ENCODE assay signal across 9 mouse cellular contexts in genomic region chr6:125363451-125364242, GRCm38 (mm10). TPM values are rescaled to one million over a fixed set of nuclear protein-coding genes. Genes with fewer than 3 reads are reported as not detected.
DNase-seq lines count a peak whose midpoint lies in the region; ATAC-seq lines count a peak whose summit lies in the region.
"Had no signal": no experiment of that assay in that cellular context is flagged by ENCODE, and none has a peak within 500 bp of the region (broad histone marks: within the 10 kb centered on the region; RNA-seq: fewer than 3 reads in every experiment).

No protein-coding gene starts in this region.

- no peak overlapping the region for H3K27ac ChIP-seq in heart, embryonic 16.5 days (ENCODE audit: low read length)
- no peak overlapping the region for H3K27ac ChIP-seq in forebrain, embryonic 16.5 days (ENCODE audit: low read length)
- no peak overlapping the region for H3K27ac ChIP-seq in neural tube, embryonic 14.5 days (ENCODE audit: low read depth, low read length)

- H3K9ac ChIP-seq in heart, embryonic 16.5 days (ENCODE audit: low read length): no peak overlapping the region
- H3K9ac ChIP-seq in forebrain, embryonic 16.5 days (replicated peaks; ENCODE audit: low read depth, low read length): no peak overlapping the region
- no peak overlapping the region for H3K9ac ChIP-seq in neural tube, embryonic 14.5 days (replicated peaks; ENCODE audit: low read depth, low read length)

- peak overlapping the region; percentile 27; the same call in 1 of the 2 replicates for H3K4me2 ChIP-seq in heart, embryonic 16.5 days (ENCODE audit: low read depth, low read length)
- peak overlapping the region; percentile 30 for H3K4me2 ChIP-seq in forebrain, embryonic 16.5 days (ENCODE audit: low read length)
- peak overlapping the region; percentile 16; the same call in 1 of the 2 replicates for H3K4me2 ChIP-seq in neural tube, embryonic 14.5 days (ENCODE audit: low read depth, low read length)

- peaks cover 19% of the 10 kb centered on the region for H3K4me1 ChIP-seq in heart, embryonic 16.5 days (ENCODE audit: control insufficient read depth, insufficient read depth, low read length)
- H3K4me1 ChIP-seq in forebrain, embryonic 16.5 days (replicated peaks; ENCODE audit: control insufficient read depth, insufficient read depth, low read length): peaks cover 17% of the 10 kb centered on the region
- no peaks in the 10 kb centered on the region for H3K4me1 ChIP-seq in neural tube, embryonic 14.5 days (ENCODE audit: control insufficient read depth, insufficient read depth, low read length)

- H3K27me3 ChIP-seq in heart, embryonic 16.5 days (ENCODE audit: control insufficient read depth, insufficient read depth, low read length): peaks cover 5% of the 10 kb centered on the region
- peaks cover 25% of the 10 kb centered on the region for H3K27me3 ChIP-seq in forebrain, embryonic 16.5 days (replicated peaks; ENCODE audit: control insufficient read depth, insufficient read depth, low read length)
- peaks cover 19% of the 10 kb centered on the region for H3K27me3 ChIP-seq in neural tube, embryonic 14.5 days (ENCODE audit: control insufficient read depth, insufficient read depth, low read length)
- H3K27me3 ChIP-seq: Patski had no signal

- ATAC-seq in heart, embryonic 16.5 days (replicated peaks; ENCODE audit: extremely low read depth, insufficient read depth, low FRiP score): 0 out of 2 replicates have a peak, but pooled peaks have one; percentile 14
- ATAC-seq in forebrain, embryonic 16.5 days: no peak
- ATAC-seq in neural tube, embryonic 14.5 days (ENCODE audit: low read depth): no peak
- ATAC-seq: Patski had no signal

- 0 out of 2 replicates have a peak, but pooled peaks cover 4% of the 10 kb centered on the region for H3K9me3 ChIP-seq in heart, embryonic 16.5 days (replicated peaks; ENCODE audit: control insufficient read depth, low read length)
- 0 out of 2 replicates have a peak, but pooled peaks cover 3% of the 10 kb centered on the region for H3K9me3 ChIP-seq in forebrain, embryonic 16.5 days (ENCODE audit: control insufficient read depth, low read length)
- H3K9me3 ChIP-seq in neural tube, embryonic 14.5 days (ENCODE audit: control insufficient read depth, low read length): no peaks in the 10 kb centered on the region

- intact Hi-C loops in heart, postnatal 10 days (cut with DNase I): loop anchor here (2.0 to 5.0 kb wide), 3 partner anchors 35 to 146 kb away; partner anchors contain the start of genes Ltbr and Vamp1
- intact Hi-C loops in left cerebral cortex, postnatal 10 days (cut with DNase I): no loop called here

- WGBS in heart, embryonic 16.5 days: 30% methylated on average over 23 of the region's 23 CpGs
- 7% methylated on average over 23 of the region's 23 CpGs for WGBS in forebrain, embryonic 16.5 days
- WGBS in neural tube, embryonic 14.5 days: 7% methylated on average over 23 of the region's 23 CpGs

- peaks cover 15% of the 10 kb centered on the region for H3K36me3 ChIP-seq in heart, embryonic 16.5 days (ENCODE audit: control insufficient read depth, insufficient read depth)
- H3K36me3 ChIP-seq in forebrain, embryonic 16.5 days (ENCODE audit: control insufficient read depth, insufficient read depth): no peaks in the 10 kb centered on the region
- no peaks in the 10 kb centered on the region for H3K36me3 ChIP-seq in neural tube, embryonic 14.5 days (ENCODE audit: control insufficient read depth, insufficient read depth, low read length)

- DNase-seq in heart, postnatal 10 days: no peak
- peak; percentile 69 for DNase-seq in kidney, postnatal 14 days
- DNase-seq in gastrocnemius, adult 8-10 months (ENCODE audit: low spot score in 2 of 2): no peak
- no peak for DNase-seq in right cerebral cortex, postnatal 10 days (ENCODE audit: low spot score in 2 of 2)
- no peak for DNase-seq in left cerebral cortex, postnatal 10 days (ENCODE audit: extremely low spot score in 1 of 2, low spot score in 2 of 2)

- H3K4me3 ChIP-seq in heart, embryonic 16.5 days (ENCODE audit: low read length): no peak overlapping the region
- H3K4me3 ChIP-seq in forebrain, embryonic 16.5 days (replicated peaks; ENCODE audit: low read length): peak overlapping the region; percentile 25
- H3K4me3 ChIP-seq in neural tube, embryonic 14.5 days (ENCODE audit: low read depth, low read length): no peak overlapping the region

RNA-seq across cellular contexts. Expression of gene Tnfrsf1a, which starts 14.5 kb away (rescaled TPM):
- polyA plus RNA-seq in heart, embryonic 16.5 days (2015; fragmentation: Nextera tagmentation; extraction: Ambion mirVana): 54.2 and 54.8 TPM in 2 replicates
- 10 to 100 TPM; 73.7 to 77.8 TPM for total RNA-seq in heart, postnatal 10 days (2021)
- 13.2 and 18.2 TPM in 2 replicates for polyA plus RNA-seq in forebrain, embryonic 16.5 days (2015; fragmentation: Nextera tagmentation; extraction: Ambion mirVana)
- polyA plus RNA-seq in neural tube, embryonic 14.5 days (2014; fragmentation: Nextera tagmentation; extraction: Ambion mirVana): 6.5 and 15.0 TPM in 2 replicates
- 10 to 100 TPM; 13.1 to 22.3 (median 16.3) TPM for total RNA-seq in gastrocnemius, adult 8-10 months (2022)
- total RNA-seq in left cerebral cortex, postnatal 10 days (2021): 10 to 100 TPM in 1 of 2 experiments, 1 to 10 TPM in 1; 9.4 to 11.8 TPM

RNA-seq across cellular contexts. Expression of gene Plekhg6, which starts 16.9 kb away (rescaled TPM):
- polyA plus RNA-seq in heart, embryonic 16.5 days (2015; fragmentation: Nextera tagmentation; extraction: Ambion mirVana): 0.25 and 0.41 TPM in 2 replicates
- total RNA-seq in heart, postnatal 10 days (2021): not detected
- polyA plus RNA-seq in forebrain, embryonic 16.5 days (2015; fragmentation: Nextera tagmentation; extraction: Ambion mirVana): 0.07 TPM in 1 of 2 replicates, not detected in the other
- 0.09 and 0.13 TPM in 2 replicates for polyA plus RNA-seq in neural tube, embryonic 14.5 days (2014; fragmentation: Nextera tagmentation; extraction: Ambion mirVana)
- total RNA-seq in gastrocnemius, adult 8-10 months (2022): not detected
- total RNA-seq in left cerebral cortex, postnatal 10 days (2021): under 1 TPM; 0.14 to 0.24 TPM

RNA-seq across cellular contexts. Expression of gene Scnn1a, which starts 43.2 kb away (rescaled TPM):
- 2.6 and 2.9 TPM in 2 replicates for polyA plus RNA-seq in heart, embryonic 16.5 days (2015; fragmentation: Nextera tagmentation; extraction: Ambion mirVana)
- under 1 TPM; 0.97 to 0.98 TPM for total RNA-seq in heart, postnatal 10 days (2021)
- 0.34 and 0.39 TPM in 2 replicates for polyA plus RNA-seq in forebrain, embryonic 16.5 days (2015; fragmentation: Nextera tagmentation; extraction: Ambion mirVana)
- 0.67 and 0.77 TPM in 2 replicates for polyA plus RNA-seq in neural tube, embryonic 14.5 days (2014; fragmentation: Nextera tagmentation; extraction: Ambion mirVana)
- under 1 TPM; 0.17 to 0.19 (median 0.17) TPM for total RNA-seq in gastrocnemius, adult 8-10 months (2022)
- total RNA-seq in left cerebral cortex, postnatal 10 days (2021): 1 to 10 TPM; 2.0 to 2.3 TPM

RNA-seq across cellular contexts. Expression of gene Ltbr, which starts 50.0 kb away (rescaled TPM):
- polyA plus RNA-seq in heart, embryonic 16.5 days (2015; fragmentation: Nextera tagmentation; extraction: Ambion mirVana): 43.0 and 51.4 TPM in 2 replicates
- total RNA-seq in heart, postnatal 10 days (2021): 10 to 100 TPM; 42.8 to 49.4 TPM
- polyA plus RNA-seq in forebrain, embryonic 16.5 days (2015; fragmentation: Nextera tagmentation; extraction: Ambion mirVana): 10.4 and 11.6 TPM in 2 replicates
- polyA plus RNA-seq in neural tube, embryonic 14.5 days (2014; fragmentation: Nextera tagmentation; extraction: Ambion mirVana): 11.0 and 14.8 TPM in 2 replicates
- total RNA-seq in gastrocnemius, adult 8-10 months (2022): 10 to 100 TPM; 14.7 to 19.7 (median 19.3) TPM
- 1 to 10 TPM; 9.4 to 9.7 TPM for total RNA-seq in left cerebral cortex, postnatal 10 days (2021)
